Mouse (Mus musculus): ENCODE measurements around the gene Enkd1. TPM values are rescaled to one million over a fixed set of nuclear protein-coding genes. Genes with fewer than 3 reads are reported as not detected.

The Enkd1 gene
- polyA plus RNA-seq, 1 experiment from 2014 or later = 35.7 TPM

GRCm38 (mm10) chr8:105689983-105690360 lies 18.0 kb downstream of the Enkd1 start:
- no peak overlapping the region for H3K27ac ChIP-seq
- no peak overlapping the region for H3K4me2 ChIP-seq (replicated peaks)
- H3K4me1 ChIP-seq = peaks cover 10% of the 10 kb centered on the region
- peaks cover 6% of the 10 kb centered on the region; the same call in 1 of the 2 replicates for H3K36me3 ChIP-seq
- 92% methylated on average over 9 of the region's 9 CpGs for WGBS
- peaks cover 7% of the 10 kb centered on the region; the same call in 1 of the 2 replicates for H3K9me3 ChIP-seq
- H3K9ac ChIP-seq = no peak overlapping the region
- no peak for ATAC-seq (ENCODE audit: insufficient number of reproducible peaks, insufficient read depth, low FRiP score, low TSS enrichment)
- peaks cover 6% of the 10 kb centered on the region for H3K27me3 ChIP-seq
- no peak overlapping the region for H3K4me3 ChIP-seq

GRCm38 (mm10) chr8:105689256-105689982 lies 18.6 kb downstream of the Enkd1 start:
- WGBS = 51% methylated on average over 35 of the region's 35 CpGs
- Histone ChIP-seq H3K27me3 (peaks cover 1% of the 10 kb centered on the region), H3K4me1 (peaks cover 7% of the 10 kb centered on the region), H3K4me2 (replicated peaks) (no peak overlapping the region), H3K9me3 (peaks cover 7% of the 10 kb centered on the region; the same call in 1 of the 2 replicates), H3K27ac (no peak overlapping the region), H3K9ac (no peak overlapping the region), H3K36me3 (peaks cover 6% of the 10 kb centered on the region; the same call in 1 of the 2 replicates), H3K4me3 (no peak overlapping the region)
- no peak for ATAC-seq (ENCODE audit: insufficient number of reproducible peaks, insufficient read depth, low FRiP score, low TSS enrichment)

DNA sequence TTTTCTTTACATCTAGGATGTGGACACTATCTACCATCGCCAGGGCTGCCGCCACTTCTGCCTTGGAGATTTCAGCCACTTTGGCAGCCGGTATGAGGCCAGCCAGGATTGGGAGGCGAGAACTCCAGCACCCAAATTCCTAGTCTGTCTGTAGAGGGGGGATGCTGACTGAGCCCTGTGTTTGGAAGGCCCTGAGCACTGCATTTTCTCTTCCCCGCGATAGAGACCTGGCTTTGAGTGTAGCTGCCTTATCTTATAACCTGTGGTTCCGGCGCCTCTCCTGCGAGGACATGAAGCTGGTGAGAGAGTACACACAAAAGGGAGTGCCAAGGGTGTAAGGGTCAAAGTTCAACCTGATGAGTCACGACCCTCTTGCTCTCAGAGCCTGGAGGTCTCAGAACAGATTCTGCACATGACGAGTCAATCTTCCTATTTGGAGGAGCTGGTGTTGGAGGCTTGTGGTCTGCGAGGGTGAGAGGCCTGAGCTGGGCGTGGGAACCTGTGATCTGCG lies 19.7 kb downstream of the Enkd1 start:
- Histone ChIP-seq H3K27me3 (no peaks in the 10 kb centered on the region), H3K36me3 (peaks cover 16% of the 10 kb centered on the region), H3K4me1 (no peaks in the 10 kb centered on the region), H3K9ac (no peak overlapping the region), H3K9me3 (peaks cover 7% of the 10 kb centered on the region; the same call in 1 of the 2 replicates), H3K27ac (no peak overlapping the region), H3K4me3 (no peak overlapping the region), H3K4me2 (replicated peaks) (no peak overlapping the region)
- no peak for ATAC-seq (ENCODE audit: insufficient number of reproducible peaks, insufficient read depth, low FRiP score, low TSS enrichment)
- 65% methylated on average over 14 of the region's 14 CpGs for WGBS

DNA sequence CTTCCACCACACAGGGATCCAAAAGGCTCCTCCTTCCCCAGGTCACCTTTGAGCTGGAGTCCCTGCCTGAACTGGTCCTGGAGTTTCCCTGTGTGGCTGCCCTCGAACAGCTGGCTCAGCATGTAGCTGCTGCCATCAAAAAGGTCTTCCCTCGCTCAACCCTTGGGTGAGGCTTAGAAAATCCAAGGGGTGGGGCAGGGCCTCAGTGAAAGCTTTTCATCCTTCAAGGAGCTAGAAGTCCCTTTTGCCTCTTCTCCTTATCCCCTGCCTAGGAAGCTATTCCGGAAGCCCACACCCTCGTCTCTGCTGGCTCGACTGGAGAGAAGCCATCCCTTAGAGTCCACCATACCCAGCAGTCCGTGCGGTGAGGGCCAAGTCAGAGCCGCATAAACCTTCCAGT lies 20.5 kb downstream of the Enkd1 start:
- H3K9ac ChIP-seq = no peak overlapping the region
- ATAC-seq (ENCODE audit: insufficient number of reproducible peaks, insufficient read depth, low FRiP score, low TSS enrichment) = no peak
- H3K27ac ChIP-seq = no peak overlapping the region
- no peaks in the 10 kb centered on the region for H3K9me3 ChIP-seq
- H3K36me3 ChIP-seq = peaks cover 18% of the 10 kb centered on the region
- WGBS = 68% methylated on average over 8 of the region's 8 CpGs
- no peaks in the 10 kb centered on the region for H3K4me1 ChIP-seq
- H3K4me2 ChIP-seq (replicated peaks) = no peak overlapping the region
- H3K4me3 ChIP-seq = no peak overlapping the region
- H3K27me3 ChIP-seq = no peaks in the 10 kb centered on the region

DNA sequence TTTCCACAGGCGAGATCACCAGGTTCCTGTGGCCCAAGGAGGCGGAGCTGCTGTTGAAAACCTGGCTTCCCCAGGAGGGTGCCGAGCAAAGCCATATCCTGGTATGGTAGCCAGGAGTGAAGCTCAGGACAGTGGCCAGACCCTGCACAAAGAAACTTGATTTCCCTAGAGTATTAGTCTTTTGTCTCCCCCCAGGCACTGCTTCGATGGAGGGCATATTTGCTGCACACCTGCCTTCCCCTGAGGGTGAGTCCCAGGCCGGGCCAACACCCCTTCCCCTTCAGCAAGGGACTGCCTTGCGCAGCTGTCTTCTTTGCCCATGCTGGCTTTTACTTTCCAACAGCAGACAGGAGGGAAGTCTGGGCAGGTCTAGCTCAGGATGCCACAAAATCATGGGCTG lies 21.5 kb downstream of the Enkd1 start:
- Histone ChIP-seq H3K4me1 (no peaks in the 10 kb centered on the region), H3K4me3 (no peak overlapping the region), H3K27me3 (no peaks in the 10 kb centered on the region), H3K9ac (no peak overlapping the region), H3K9me3 (no peaks in the 10 kb centered on the region), H3K4me2 (replicated peaks) (no peak overlapping the region), H3K36me3 (peaks cover 24% of the 10 kb centered on the region), H3K27ac (no peak overlapping the region)
- 66% methylated on average over 6 of the region's 6 CpGs for WGBS
- no peak for ATAC-seq (ENCODE audit: insufficient number of reproducible peaks, insufficient read depth, low FRiP score, low TSS enrichment)

- WGBS = 12% methylated on average over 26 of the region's 26 CpGs
- no peak within 1 kb of the TSS for H3K27ac ChIP-seq
- no peak within 1 kb of the TSS for H3K9ac ChIP-seq
- no peaks in the 10 kb centered on the region for H3K4me1 ChIP-seq
- ATAC-seq (ENCODE audit: insufficient number of reproducible peaks, insufficient read depth, low FRiP score, low TSS enrichment) = no peak
- H3K4me2 ChIP-seq (replicated peaks) = peak within 1 kb of the TSS; percentile 36
- H3K4me3 ChIP-seq = no peak within 1 kb of the TSS
- no peaks in the 10 kb centered on the region for H3K27me3 ChIP-seq
- peaks cover 31% of the 10 kb centered on the region for H3K36me3 ChIP-seq
- no peaks in the 10 kb centered on the region for H3K9me3 ChIP-seq
Measured at GRCm38 (mm10) chr8:105685796-105686308, 22.2 kb downstream of the Enkd1 start, which contains the start of gene Carmil2. Gene Carmil2 (plus strand): TSS chr8:105686274.

- H3K36me3 ChIP-seq = peaks cover 36% of the 10 kb centered on the region
- no peaks in the 10 kb centered on the region for H3K27me3 ChIP-seq
- H3K4me2 ChIP-seq (replicated peaks) = no peak overlapping the region
- H3K9ac ChIP-seq = no peak overlapping the region
- H3K4me1 ChIP-seq = no peaks in the 10 kb centered on the region
- H3K27ac ChIP-seq = no peak overlapping the region
- H3K4me3 ChIP-seq = no peak overlapping the region
- no peaks in the 10 kb centered on the region for H3K9me3 ChIP-seq
- no peak for ATAC-seq (ENCODE audit: insufficient number of reproducible peaks, insufficient read depth, low FRiP score, low TSS enrichment)
- 68% methylated on average over 7 of the region's 7 CpGs for WGBS
Measured at GRCm38 (mm10) chr8:105685325-105685724, 22.7 kb downstream of the Enkd1 start.

DNA sequence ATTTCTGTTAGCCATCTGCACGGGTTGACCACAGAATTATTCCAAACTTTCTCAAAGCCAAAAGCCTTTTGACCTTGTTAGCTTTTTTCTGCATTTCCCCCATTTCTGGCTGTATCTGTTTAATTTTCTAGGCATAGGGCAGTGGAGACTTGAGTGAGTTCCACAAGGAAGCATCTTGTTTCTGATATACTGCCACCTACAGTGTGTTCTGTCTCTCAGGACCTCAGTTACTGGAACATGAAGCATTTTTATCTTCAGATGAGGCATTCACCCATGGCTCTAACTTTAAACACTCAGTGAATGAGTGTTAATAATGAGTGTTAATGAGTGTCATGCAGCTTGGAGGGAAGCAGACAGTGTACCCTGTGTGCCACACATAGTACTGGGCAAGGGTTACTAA lies 30.1 kb downstream of the Enkd1 start:
- ATAC-seq (ENCODE audit: insufficient number of reproducible peaks, insufficient read depth, low FRiP score, low TSS enrichment) = no peak
- Histone ChIP-seq H3K4me2 (replicated peaks) (no peak overlapping the region), H3K4me3 (no peak overlapping the region), H3K27ac (no peak overlapping the region), H3K27me3 (no peaks in the 10 kb centered on the region), H3K9ac (no peak overlapping the region), H3K36me3 (peaks cover 85% of the 10 kb centered on the region), H3K4me1 (no peaks in the 10 kb centered on the region), H3K9me3 (no peaks in the 10 kb centered on the region)
- WGBS = 90% methylated on average over 1 of the region's 1 CpGs

DNA sequence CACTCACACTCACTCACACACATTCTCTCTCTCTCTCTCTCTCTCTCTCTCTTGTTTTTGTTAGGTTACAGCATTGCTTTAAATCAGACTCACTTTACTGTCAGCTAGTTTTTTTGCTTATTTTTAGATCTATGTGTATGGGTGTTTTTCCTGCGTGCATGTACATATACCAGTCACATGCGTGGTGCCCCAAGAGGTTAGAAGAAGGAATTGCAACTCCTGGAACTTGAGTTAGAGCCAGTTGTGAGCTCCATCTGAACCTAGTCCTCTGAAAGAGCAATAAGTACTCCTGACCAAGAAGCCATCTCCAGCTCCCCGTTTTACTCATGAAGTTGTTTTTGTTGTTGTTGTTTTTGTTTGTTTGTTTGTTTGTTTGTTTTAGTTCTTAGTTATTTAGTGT lies 46.8 kb downstream of the Enkd1 start:
- Histone ChIP-seq H3K4me3 (no peak overlapping the region), H3K27ac (no peak overlapping the region), H3K9me3 (no peaks in the 10 kb centered on the region), H3K9ac (no peak overlapping the region), H3K4me2 (replicated peaks) (no peak overlapping the region), H3K27me3 (no peaks in the 10 kb centered on the region), H3K36me3 (peaks cover 22% of the 10 kb centered on the region), H3K4me1 (no peaks in the 10 kb centered on the region)
- ATAC-seq (ENCODE audit: insufficient number of reproducible peaks, insufficient read depth, low FRiP score, low TSS enrichment) = no peak
- WGBS = 72% methylated on average over 3 of the region's 3 CpGs

- Histone ChIP-seq H3K4me3 (no peak overlapping the region), H3K36me3 (peaks cover 15% of the 10 kb centered on the region)
Measured at GRCm38 (mm10) chr8:105657641-105658040, 50.4 kb downstream of the Enkd1 start.

More at GRCm38 (mm10) chr8:105657641-105658040, 50.4 kb downstream of the Enkd1 start:
- Histone ChIP-seq H3K9me3 (no peaks in the 10 kb centered on the region), H3K9ac (no peak overlapping the region), H3K4me1 (no peaks in the 10 kb centered on the region), H3K27ac (no peak overlapping the region), H3K4me2 (replicated peaks) (no peak overlapping the region), H3K27me3 (no peaks in the 10 kb centered on the region)
- no peak for ATAC-seq (ENCODE audit: insufficient number of reproducible peaks, insufficient read depth, low FRiP score, low TSS enrichment)
